Mouse (Mus musculus) hindbrain, embryonic 14.5 days (tissue): Measurements from ENCODE around the gene Pycr1. TPM values are rescaled to one million over a fixed set of nuclear protein-coding genes. Genes with fewer than 3 reads are reported as not detected.

Source experiments
- ATAC-seq: fragments of 200-750 bp; cut with Nextera tagmentation; 2 replicates; pipeline ENCODE4 v1.8.0; 2017; ENCODE audit warnings: moderate number of reproducible peaks, mild to moderate bottlenecking, moderate TSS enrichment, moderate library complexity; ENCODE audit not compliant: low FRiP score
- DNase-seq: peaks from one replicate; pipeline ENCODE4 v3.0.0-alpha.2; 2015; ENCODE audit warnings: low spot score
- H3K27ac ChIP-seq: fragments of 300-500 bp; sonication (generic); 2 replicates; pipeline ENCODE4 v1.5.1; 2014; ENCODE audit warnings: mild to moderate bottlenecking, moderate library complexity
- H3K27me3 ChIP-seq: fragments of 300-500 bp; sonication (generic); 2 replicates; pipeline ENCODE4 v1.6.1; 2014; ENCODE audit warnings: mild to moderate bottlenecking, low read length, mixed read lengths; ENCODE audit not compliant: control insufficient read depth, insufficient read depth
- H3K36me3 ChIP-seq: fragments of 300-500 bp; sonication (generic); replicated peaks from 2 replicates; pipeline ENCODE4 v1.6.1; 2014; ENCODE audit not compliant: control insufficient read depth, insufficient read depth
- H3K4me1 ChIP-seq: fragments of 300-500 bp; sonication (generic); replicated peaks from 2 replicates; pipeline ENCODE4 v1.6.1; 2014; ENCODE audit warnings: antibody characterized with exemption, low read length, mixed read lengths; ENCODE audit not compliant: control insufficient read depth, insufficient read depth
- H3K4me2 ChIP-seq: fragments of 300-500 bp; sonication (generic); replicated peaks from 2 replicates; pipeline ENCODE4 v1.6.1; 2014; ENCODE audit warnings: mild to moderate bottlenecking, moderate library complexity
- H3K4me3 ChIP-seq: fragments of 300-500 bp; sonication (generic); replicated peaks from 2 replicates; pipeline ENCODE4 v1.5.1; 2014; ENCODE audit warnings: mild to moderate bottlenecking, low read length
- H3K9ac ChIP-seq: fragments of 300-500 bp; sonication (generic); 2 replicates; pipeline ENCODE4 v1.6.1; 2014
- H3K9me3 ChIP-seq: fragments of 300-500 bp; sonication (generic); 2 replicates; pipeline ENCODE4 v1.6.1; 2016; ENCODE audit warnings: low read length; ENCODE audit not compliant: control insufficient read depth
- WGBS: fragments of 180-500 bp; shearing (Covaris S2); extraction: QIAGEN DNeasy Blood & Tissue Kit; methylation state at CpG from one replicate; pipeline ENCODE4 v1.1.7; 2014; 5-methylcytosine and 5-hydroxymethylcytosine counted together
- microRNA-seq: library from miRNA; unstranded; fragments of <30 nt; microRNA quantifications from one replicate; pipeline ENCODE4, GENCODE M21; 2016
- polyA plus RNA-seq: library from polyadenylated mRNA; unstranded; fragments of >200 nt; fragmentation: Nextera tagmentation; extraction: Ambion mirVana; gene quantifications from 2 replicates; pipeline ENCODE4 v1.2.1, GENCODE M21; 2014

Gene Pycr1
- polyA plus RNA-seq, 1 experiment from 2014 or later, result 16.8 TPM

GRCm38 (mm10) chr11:120603545-120603944 is 40.0 kb downstream of the Pycr1 start:
- no peak overlapping the region for H3K4me2 ChIP-seq
- H3K27me3 ChIP-seq, result no peaks in the 10 kb centered on the region
- H3K9me3 ChIP-seq, result no peaks in the 10 kb centered on the region
- no peak overlapping the region for H3K27ac ChIP-seq
- peaks cover 70% of the 10 kb centered on the region for H3K36me3 ChIP-seq
- 88% methylated on average over 2 of the region's 2 CpGs for WGBS
- H3K4me3 ChIP-seq, result no peak overlapping the region
- no peak for ATAC-seq
- no peak for DNase-seq
- H3K4me1 ChIP-seq, result peaks cover 8% of the 10 kb centered on the region
- no peak overlapping the region for H3K9ac ChIP-seq

- WGBS, result 97% methylated on average over 3 of the region's 3 CpGs
These were observed 42.9 kb downstream of the Pycr1 start for GRCm38 (mm10) chr11:120600716-120601115.

GRCm38 (mm10) chr11:120598990-120599549 is 44.5 kb downstream of the Pycr1 start:
- no peaks in the 10 kb centered on the region for H3K9me3 ChIP-seq
- ATAC-seq (no peak), DNase-seq (no peak)
- peaks cover 67% of the 10 kb centered on the region for H3K36me3 ChIP-seq
- WGBS, result 50% methylated on average over 17 of the region's 17 CpGs
- no peaks in the 10 kb centered on the region for H3K27me3 ChIP-seq
- H3K27ac ChIP-seq, result peak overlapping the region; percentile 91
- H3K4me3 ChIP-seq, result peak overlapping the region; percentile 96
- H3K9ac ChIP-seq, result peak overlapping the region; percentile 98
- peak overlapping the region; percentile 88 for H3K4me2 ChIP-seq
- peaks cover 21% of the 10 kb centered on the region for H3K4me1 ChIP-seq

More at GRCm38 (mm10) chr11:120600716-120601115, 42.9 kb downstream of the Pycr1 start:
- H3K36me3 ChIP-seq, result peaks cover 67% of the 10 kb centered on the region
- DNase-seq, result no peak
- H3K27me3 ChIP-seq, result no peaks in the 10 kb centered on the region
- H3K9me3 ChIP-seq, result no peaks in the 10 kb centered on the region
- H3K4me1 ChIP-seq, result peaks cover 21% of the 10 kb centered on the region
- no peak overlapping the region for H3K4me3 ChIP-seq
- no peak overlapping the region for H3K4me2 ChIP-seq
- H3K27ac ChIP-seq, result no peak overlapping the region
- no peak for ATAC-seq
- no peak overlapping the region for H3K9ac ChIP-seq

- H3K27me3 ChIP-seq, result no peaks in the 10 kb centered on the region
- peak within 1 kb of the TSS; percentile 96 for H3K4me3 ChIP-seq
- peak; percentile 97 for DNase-seq
- H3K9ac ChIP-seq, result peak within 1 kb of the TSS; percentile 98
- H3K27ac ChIP-seq, result peak within 1 kb of the TSS; percentile 91
- ATAC-seq, result peak; percentile 98
- H3K4me1 ChIP-seq, result peaks cover 21% of the 10 kb centered on the region
- H3K4me2 ChIP-seq, result peak within 1 kb of the TSS; percentile 88
- WGBS, result 1% methylated on average over 83 of the region's 88 CpGs
- H3K36me3 ChIP-seq, result peaks cover 68% of the 10 kb centered on the region
- no peaks in the 10 kb centered on the region for H3K9me3 ChIP-seq
These were observed 45.1 kb downstream of the Pycr1 start, which contains the start of the genes Alyref and Anapc11 for GRCm38 (mm10) chr11:120598283-120598989. Gene Alyref, minus strand, starts transcription at chr11:120598365. Gene Anapc11, plus strand, starts transcription at chr11:120598421.

- ATAC-seq (peak; percentile 57; the same call in 1 of the 2 replicates), DNase-seq (no peak)
- 5% methylated on average over 95 of the region's 99 CpGs for WGBS
- H3K9ac ChIP-seq, result peak overlapping the region; percentile 98
- H3K4me2 ChIP-seq, result peak overlapping the region; percentile 88
- H3K27me3 ChIP-seq, result no peaks in the 10 kb centered on the region
- peak overlapping the region; percentile 91 for H3K27ac ChIP-seq
- no peaks in the 10 kb centered on the region for H3K9me3 ChIP-seq
- peaks cover 21% of the 10 kb centered on the region for H3K4me1 ChIP-seq
- H3K36me3 ChIP-seq, result peaks cover 68% of the 10 kb centered on the region
- H3K4me3 ChIP-seq, result peak overlapping the region; percentile 96
These were observed 46.0 kb downstream of the Pycr1 start for GRCm38 (mm10) chr11:120597240-120598235.

DNA sequence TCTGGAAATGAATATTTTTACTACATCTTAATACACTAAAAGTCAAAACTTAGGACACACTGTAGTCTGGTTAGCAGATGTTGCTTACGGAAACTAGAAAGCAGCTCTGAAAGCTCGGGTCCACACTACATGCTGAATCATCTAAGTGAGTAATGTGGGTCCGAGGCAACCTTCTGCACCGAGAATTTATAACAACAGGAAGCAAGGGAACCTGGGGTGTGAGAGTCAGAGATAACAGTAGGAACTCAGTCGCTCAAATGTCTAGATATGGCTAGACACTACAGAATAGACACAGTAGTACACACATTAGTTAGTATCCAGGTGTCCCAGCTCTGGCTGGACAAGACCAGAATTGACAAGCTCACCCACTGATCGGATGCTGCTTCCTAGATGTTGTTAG is 55.0 kb downstream of the Pycr1 start:
- WGBS, result 94% methylated on average over 6 of the region's 6 CpGs
- Histone ChIP-seq H3K36me3 (peaks cover 92% of the 10 kb centered on the region), H3K27me3 (no peaks in the 10 kb centered on the region)

More for the DNA sequence above, 55.0 kb downstream of the Pycr1 start:
- Histone ChIP-seq H3K4me2 (no peak overlapping the region), H3K4me3 (no peak overlapping the region), H3K4me1 (no peaks in the 10 kb centered on the region), H3K9me3 (no peaks in the 10 kb centered on the region), H3K27ac (no peak overlapping the region), H3K9ac (no peak overlapping the region)
- ATAC-seq (no peak), DNase-seq (no peak)

Small RNA genes lying within 50 kb of the gene (microRNA-seq; reads per million reads assigned to microRNA genes)
- gene Mir6936, result 0.81 reads per million

Other genes with a start within 250 kb of the Pycr1 start
- gene Nploc4, start 206.1 kb downstream of the Pycr1 start, polyA plus RNA-seq, result 37.4 and 39.3 TPM in 2 replicates
- not detected in 2 replicates for gene Tspan10, start 201.1 kb downstream of the Pycr1 start, polyA plus RNA-seq
- gene Pde6g, start 190.3 kb downstream of the Pycr1 start, polyA plus RNA-seq, result 0.40 TPM in 2 replicates
- 11.4 and 12.4 TPM in 2 replicates for gene Oxld1, start 185.7 kb downstream of the Pycr1 start, polyA plus RNA-seq
- gene Ccdc137, start 185.7 kb downstream of the Pycr1 start, polyA plus RNA-seq, result 19.9 and 20.8 TPM in 2 replicates
- gene Arl16, start 176.2 kb downstream of the Pycr1 start, polyA plus RNA-seq, result 56.1 and 56.3 TPM in 2 replicates
- 131 and 132 TPM in 2 replicates for gene Mrpl12, start 159.2 kb downstream of the Pycr1 start, polyA plus RNA-seq
- gene Slc25a10, start 151.9 kb downstream of the Pycr1 start, polyA plus RNA-seq, result 28.5 and 29.8 TPM in 2 replicates
- gene Gcgr, start 113.1 kb downstream of the Pycr1 start, polyA plus RNA-seq, result 0.27 and 0.32 TPM in 2 replicates
- gene Mcrip1, start 94.0 kb downstream of the Pycr1 start, polyA plus RNA-seq, result 248 and 261 TPM in 2 replicates
- 0.29 TPM in 1 of 2 replicates, not detected in the other for gene Ppp1r27, start 92.6 kb downstream of the Pycr1 start, polyA plus RNA-seq
- gene P4hb, start 70.5 kb downstream of the Pycr1 start, polyA plus RNA-seq, result 295 and 326 TPM in 2 replicates
- 435 and 490 TPM in 2 replicates for gene Arhgdia, start 62.1 kb downstream of the Pycr1 start, polyA plus RNA-seq
- 237 and 252 TPM in 2 replicates for gene Alyref, start 45.4 kb downstream of the Pycr1 start, polyA plus RNA-seq
- gene Anapc11, start 45.3 kb downstream of the Pycr1 start, polyA plus RNA-seq, result 227 and 229 TPM in 2 replicates
- gene Npb, start 35.3 kb downstream of the Pycr1 start, polyA plus RNA-seq, result 0.83 and 1.5 TPM in 2 replicates
- 173 and 181 TPM in 2 replicates for gene Pcyt2, start 25.8 kb downstream of the Pycr1 start, polyA plus RNA-seq
- 35.5 and 37.0 TPM in 2 replicates for gene Sirt7, start 18.5 kb downstream of the Pycr1 start, polyA plus RNA-seq
- 35.4 and 37.8 TPM in 2 replicates for gene Mafg, start 10.2 kb downstream of the Pycr1 start, polyA plus RNA-seq
- 1.1 and 1.4 TPM in 2 replicates for gene Myadml2, start 4.4 kb upstream of the Pycr1 start, polyA plus RNA-seq
- gene Notum, start 17.4 kb upstream of the Pycr1 start, polyA plus RNA-seq, result 2.2 and 3.5 TPM in 2 replicates
- 123 and 136 TPM in 2 replicates for gene Aspscr1, start 29.2 kb upstream of the Pycr1 start, polyA plus RNA-seq
- 95.7 and 106 TPM in 2 replicates for gene Cenpx, start 70.0 kb upstream of the Pycr1 start, polyA plus RNA-seq
- gene Lrrc45, start 70.2 kb upstream of the Pycr1 start, polyA plus RNA-seq, result 52.7 and 56.5 TPM in 2 replicates
- 124 and 134 TPM in 2 replicates for gene Rac3, start 77.7 kb upstream of the Pycr1 start, polyA plus RNA-seq
- 9.0 and 13.7 TPM in 2 replicates for gene Dcxr, start 83.5 kb upstream of the Pycr1 start, polyA plus RNA-seq
- 0.64 and 0.90 TPM in 2 replicates for gene Cbr2, start 88.3 kb upstream of the Pycr1 start, polyA plus RNA-seq
- 1.8 and 2.2 TPM in 2 replicates for gene Hmga1b, start 119.0 kb upstream of the Pycr1 start, polyA plus RNA-seq
- 86.1 and 87.0 TPM in 2 replicates for gene Rfng, start 140.4 kb upstream of the Pycr1 start, polyA plus RNA-seq
- 288 and 307 TPM in 2 replicates for gene Gps1, start 140.5 kb upstream of the Pycr1 start, polyA plus RNA-seq
- 43.8 and 43.9 TPM in 2 replicates for gene Dus1l, start 152.6 kb upstream of the Pycr1 start, polyA plus RNA-seq
- gene Fasn, start 180.8 kb upstream of the Pycr1 start, polyA plus RNA-seq, result 119 and 135 TPM in 2 replicates